Mouse (Mus musculus): ENCODE measurements around the gene Pigp. TPM values are rescaled to one million over a fixed set of nuclear protein-coding genes. Genes with fewer than 3 reads are reported as not detected.

Pigp gene
- polyA plus RNA-seq (2014; fragmentation: Nextera tagmentation; extraction: Ambion mirVana) = 88.4 and 103 TPM in 2 replicates

- DNase-seq (ENCODE audit: low spot score) (peak; percentile 85), ATAC-seq (ENCODE audit: low FRiP score) (peak; percentile 87)
- Histone ChIP-seq H3K27ac (peak within 1 kb of the TSS; percentile 99), H3K27me3 (ENCODE audit: control insufficient read depth, insufficient read depth, low read length) (no peaks in the 10 kb centered on the region), H3K36me3 (replicated peaks; ENCODE audit: control insufficient read depth, insufficient read depth) (no peaks in the 10 kb centered on the region; the same call in 1 of the 2 replicates), H3K9ac (peak within 1 kb of the TSS; percentile 100), H3K9me3 (ENCODE audit: control insufficient read depth, low read length) (no peaks in the 10 kb centered on the region), H3K4me3 (replicated peaks; ENCODE audit: low read length) (peak within 1 kb of the TSS; percentile 97), H3K4me1 (replicated peaks; ENCODE audit: control insufficient read depth, insufficient read depth, low read length) (peaks cover 42% of the 10 kb centered on the region), H3K4me2 (replicated peaks) (peak within 1 kb of the TSS; percentile 58)
- WGBS = under 1% methylated on average over 38 of the region's 43 CpGs
These were observed at the start of gene Pigp for GRCm38 (mm10) chr16:94371301-94371931. Pigp (minus strand) TSS chr16:94371842.

- ATAC-seq (ENCODE audit: low FRiP score) = no peak
- no peak for DNase-seq (ENCODE audit: low spot score)
- no peak overlapping the region for H3K4me3 ChIP-seq (replicated peaks; ENCODE audit: low read length)
- WGBS = 98% methylated on average over 3 of the region's 3 CpGs
- H3K36me3 ChIP-seq (replicated peaks; ENCODE audit: control insufficient read depth, insufficient read depth) = peaks cover 95% of the 10 kb centered on the region
- H3K4me1 ChIP-seq (replicated peaks; ENCODE audit: control insufficient read depth, insufficient read depth, low read length) = no peaks in the 10 kb centered on the region
- no peak overlapping the region for H3K27ac ChIP-seq
- no peak overlapping the region for H3K4me2 ChIP-seq (replicated peaks)
- no peak overlapping the region for H3K9ac ChIP-seq
- no peaks in the 10 kb centered on the region for H3K27me3 ChIP-seq (ENCODE audit: control insufficient read depth, insufficient read depth, low read length)
- H3K9me3 ChIP-seq (ENCODE audit: control insufficient read depth, low read length) = 0 out of 2 replicates have a peak, but pooled peaks cover 6% of the 10 kb centered on the region
These were observed 48.9 kb upstream of the Pigp start for GRCm38 (mm10) chr16:94420498-94420897.

- WGBS = 95% methylated on average over 6 of the region's 6 CpGs
- H3K36me3 ChIP-seq (replicated peaks; ENCODE audit: control insufficient read depth, insufficient read depth) = peaks cover 91% of the 10 kb centered on the region
- no peak overlapping the region for H3K27ac ChIP-seq
- H3K9ac ChIP-seq = no peak overlapping the region
- ATAC-seq (ENCODE audit: low FRiP score) = no peak
- H3K4me1 ChIP-seq (replicated peaks; ENCODE audit: control insufficient read depth, insufficient read depth, low read length) = no peaks in the 10 kb centered on the region
- H3K4me3 ChIP-seq (replicated peaks; ENCODE audit: low read length) = no peak overlapping the region
- no peaks in the 10 kb centered on the region for H3K9me3 ChIP-seq (ENCODE audit: control insufficient read depth, low read length)
- H3K4me2 ChIP-seq (replicated peaks) = no peak overlapping the region
- no peak for DNase-seq (ENCODE audit: low spot score)
- H3K27me3 ChIP-seq (ENCODE audit: control insufficient read depth, insufficient read depth, low read length) = no peaks in the 10 kb centered on the region
These were observed 42.5 kb upstream of the Pigp start for GRCm38 (mm10) chr16:94414151-94414550.

- no peaks in the 10 kb centered on the region for H3K4me1 ChIP-seq (replicated peaks; ENCODE audit: control insufficient read depth, insufficient read depth, low read length)
- peaks cover 86% of the 10 kb centered on the region for H3K36me3 ChIP-seq (replicated peaks; ENCODE audit: control insufficient read depth, insufficient read depth)
- no peak for ATAC-seq (ENCODE audit: low FRiP score)
- no peak overlapping the region for H3K4me2 ChIP-seq (replicated peaks)
- no peak overlapping the region for H3K9ac ChIP-seq
- whole genome bisulfite sequencing = 89% methylated on average over 4 of the region's 4 CpGs
- H3K27ac ChIP-seq = no peak overlapping the region
- H3K27me3 ChIP-seq (ENCODE audit: control insufficient read depth, insufficient read depth, low read length) = no peaks in the 10 kb centered on the region
- no peaks in the 10 kb centered on the region for H3K9me3 ChIP-seq (ENCODE audit: control insufficient read depth, low read length)
- no peak overlapping the region for H3K4me3 ChIP-seq (replicated peaks; ENCODE audit: low read length)
- no peak for DNase-seq (ENCODE audit: low spot score)
These were observed 41.1 kb upstream of the Pigp start for GRCm38 (mm10) chr16:94412760-94413159.

GRCm38 (mm10) chr16:94412198-94412597 is 40.6 kb upstream of the Pigp start:
- no peaks in the 10 kb centered on the region for H3K9me3 ChIP-seq (ENCODE audit: control insufficient read depth, low read length)
- H3K27ac ChIP-seq = no peak overlapping the region
- H3K9ac ChIP-seq = no peak overlapping the region
- H3K4me2 ChIP-seq (replicated peaks) = no peak overlapping the region
- ATAC-seq (ENCODE audit: low FRiP score) = no peak
- WGBS = 96% methylated on average over 2 of the region's 2 CpGs
- H3K4me3 ChIP-seq (replicated peaks; ENCODE audit: low read length) = no peak overlapping the region
- H3K4me1 ChIP-seq (replicated peaks; ENCODE audit: control insufficient read depth, insufficient read depth, low read length) = no peaks in the 10 kb centered on the region
- no peaks in the 10 kb centered on the region for H3K27me3 ChIP-seq (ENCODE audit: control insufficient read depth, insufficient read depth, low read length)
- DNase-seq (ENCODE audit: low spot score) = no peak
- H3K36me3 ChIP-seq (replicated peaks; ENCODE audit: control insufficient read depth, insufficient read depth) = peaks cover 86% of the 10 kb centered on the region

GRCm38 (mm10) chr16:94411287-94411686 is 39.6 kb upstream of the Pigp start:
- ATAC-seq (ENCODE audit: low FRiP score) (no peak), DNase-seq (ENCODE audit: low spot score) (no peak)
- no peak overlapping the region for H3K9ac ChIP-seq
- no peak overlapping the region for H3K27ac ChIP-seq
- no peak overlapping the region for H3K4me3 ChIP-seq (replicated peaks; ENCODE audit: low read length)
- H3K9me3 ChIP-seq (ENCODE audit: control insufficient read depth, low read length) = no peaks in the 10 kb centered on the region
- H3K27me3 ChIP-seq (ENCODE audit: control insufficient read depth, insufficient read depth, low read length) = no peaks in the 10 kb centered on the region
- peaks cover 87% of the 10 kb centered on the region for H3K36me3 ChIP-seq (replicated peaks; ENCODE audit: control insufficient read depth, insufficient read depth)
- no peaks in the 10 kb centered on the region for H3K4me1 ChIP-seq (replicated peaks; ENCODE audit: control insufficient read depth, insufficient read depth, low read length)
- no peak overlapping the region for H3K4me2 ChIP-seq (replicated peaks)
- 90% methylated on average over 3 of the region's 3 CpGs for WGBS

- no peak for DNase-seq (ENCODE audit: low spot score)
- Histone ChIP-seq H3K9ac (no peak overlapping the region), H3K27me3 (ENCODE audit: control insufficient read depth, insufficient read depth, low read length) (no peaks in the 10 kb centered on the region), H3K4me1 (replicated peaks; ENCODE audit: control insufficient read depth, insufficient read depth, low read length) (no peaks in the 10 kb centered on the region), H3K4me3 (replicated peaks; ENCODE audit: low read length) (no peak overlapping the region), H3K36me3 (replicated peaks; ENCODE audit: control insufficient read depth, insufficient read depth) (peaks cover 41% of the 10 kb centered on the region), H3K9me3 (ENCODE audit: control insufficient read depth, low read length) (no peaks in the 10 kb centered on the region), H3K4me2 (replicated peaks) (no peak overlapping the region), H3K27ac (no peak overlapping the region)
- 91% methylated on average over 4 of the region's 4 CpGs for WGBS
- ATAC-seq (ENCODE audit: low FRiP score) = no peak
These were observed 30.5 kb upstream of the Pigp start for GRCm38 (mm10) chr16:94402185-94402584.

GRCm38 (mm10) chr16:94401636-94402035 is 30.0 kb upstream of the Pigp start:
- no peak overlapping the region for H3K4me3 ChIP-seq (replicated peaks; ENCODE audit: low read length)
- H3K36me3 ChIP-seq (replicated peaks; ENCODE audit: control insufficient read depth, insufficient read depth) = peaks cover 36% of the 10 kb centered on the region
- no peak for ATAC-seq (ENCODE audit: low FRiP score)
- no peak overlapping the region for H3K9ac ChIP-seq
- no peak overlapping the region for H3K4me2 ChIP-seq (replicated peaks)
- WGBS = 54% methylated on average over 2 of the region's 2 CpGs
- H3K9me3 ChIP-seq (ENCODE audit: control insufficient read depth, low read length) = no peaks in the 10 kb centered on the region
- no peak for DNase-seq (ENCODE audit: low spot score)
- no peaks in the 10 kb centered on the region for H3K4me1 ChIP-seq (replicated peaks; ENCODE audit: control insufficient read depth, insufficient read depth, low read length)
- no peaks in the 10 kb centered on the region for H3K27me3 ChIP-seq (ENCODE audit: control insufficient read depth, insufficient read depth, low read length)
- no peak overlapping the region for H3K27ac ChIP-seq

- Histone ChIP-seq H3K4me3 (replicated peaks; ENCODE audit: low read length) (no peak overlapping the region), H3K27ac (no peak overlapping the region), H3K4me1 (replicated peaks; ENCODE audit: control insufficient read depth, insufficient read depth, low read length) (no peaks in the 10 kb centered on the region), H3K36me3 (replicated peaks; ENCODE audit: control insufficient read depth, insufficient read depth) (peaks cover 35% of the 10 kb centered on the region), H3K27me3 (ENCODE audit: control insufficient read depth, insufficient read depth, low read length) (no peaks in the 10 kb centered on the region), H3K4me2 (replicated peaks) (no peak overlapping the region), H3K9me3 (ENCODE audit: control insufficient read depth, low read length) (no peaks in the 10 kb centered on the region), H3K9ac (no peak overlapping the region)
- DNase-seq (ENCODE audit: low spot score) (no peak), ATAC-seq (ENCODE audit: low FRiP score) (no peak)
- 94% methylated on average over 2 of the region's 2 CpGs for WGBS
These were observed 27.5 kb upstream of the Pigp start for GRCm38 (mm10) chr16:94399141-94399540.

GRCm38 (mm10) chr16:94396641-94397040 is 25.0 kb upstream of the Pigp start:
- Histone ChIP-seq H3K9ac (no peak overlapping the region), H3K9me3 (ENCODE audit: control insufficient read depth, low read length) (no peaks in the 10 kb centered on the region), H3K4me3 (replicated peaks; ENCODE audit: low read length) (no peak overlapping the region), H3K36me3 (replicated peaks; ENCODE audit: control insufficient read depth, insufficient read depth) (peaks cover 31% of the 10 kb centered on the region), H3K4me1 (replicated peaks; ENCODE audit: control insufficient read depth, insufficient read depth, low read length) (no peaks in the 10 kb centered on the region), H3K27me3 (ENCODE audit: control insufficient read depth, insufficient read depth, low read length) (no peaks in the 10 kb centered on the region), H3K4me2 (replicated peaks) (no peak overlapping the region), H3K27ac (no peak overlapping the region)
- WGBS = 86% methylated on average over 7 of the region's 7 CpGs
- no peak for DNase-seq (ENCODE audit: low spot score)
- ATAC-seq (ENCODE audit: low FRiP score) = no peak
